Mouse (Mus musculus) embryo, embryonic 11 days (tissue): ENCODE results near the gene Tnr.

Source experiments
- DNase-seq: peaks from one replicate; pipeline ENCODE4 v3.0.0-alpha.2; 2015

Gene Tnr

GRCm38 (mm10) chr1:159980355-159980754, 456.8 kb downstream of the Tnr start:
- no peak for DNase-seq
